Mouse (Mus musculus) testis, adult 2 months (tissue): ENCODE data around the gene Pcnx2.

ENCODE experiments used
- CTCF ChIP-seq: fragments of 200-500 bp; IDR thresholded peaks from 2 replicates; pipeline ENCODE4 v1.5.1; 2012; ENCODE audit warnings: low read depth, mild to moderate bottlenecking, inconsistent platforms, low read length, moderate library complexity; ENCODE audit not compliant: control insufficient read depth, insufficient read depth, insufficient replicate concordance
- POLR2A ChIP-seq: fragments of 200-500 bp; IDR thresholded peaks from 2 replicates; pipeline ENCODE4 v1.6.1; 2012; ENCODE audit warnings: low read depth, mild to moderate bottlenecking, inconsistent platforms, low read length, moderate library complexity; ENCODE audit not compliant: control insufficient read depth

DNA sequence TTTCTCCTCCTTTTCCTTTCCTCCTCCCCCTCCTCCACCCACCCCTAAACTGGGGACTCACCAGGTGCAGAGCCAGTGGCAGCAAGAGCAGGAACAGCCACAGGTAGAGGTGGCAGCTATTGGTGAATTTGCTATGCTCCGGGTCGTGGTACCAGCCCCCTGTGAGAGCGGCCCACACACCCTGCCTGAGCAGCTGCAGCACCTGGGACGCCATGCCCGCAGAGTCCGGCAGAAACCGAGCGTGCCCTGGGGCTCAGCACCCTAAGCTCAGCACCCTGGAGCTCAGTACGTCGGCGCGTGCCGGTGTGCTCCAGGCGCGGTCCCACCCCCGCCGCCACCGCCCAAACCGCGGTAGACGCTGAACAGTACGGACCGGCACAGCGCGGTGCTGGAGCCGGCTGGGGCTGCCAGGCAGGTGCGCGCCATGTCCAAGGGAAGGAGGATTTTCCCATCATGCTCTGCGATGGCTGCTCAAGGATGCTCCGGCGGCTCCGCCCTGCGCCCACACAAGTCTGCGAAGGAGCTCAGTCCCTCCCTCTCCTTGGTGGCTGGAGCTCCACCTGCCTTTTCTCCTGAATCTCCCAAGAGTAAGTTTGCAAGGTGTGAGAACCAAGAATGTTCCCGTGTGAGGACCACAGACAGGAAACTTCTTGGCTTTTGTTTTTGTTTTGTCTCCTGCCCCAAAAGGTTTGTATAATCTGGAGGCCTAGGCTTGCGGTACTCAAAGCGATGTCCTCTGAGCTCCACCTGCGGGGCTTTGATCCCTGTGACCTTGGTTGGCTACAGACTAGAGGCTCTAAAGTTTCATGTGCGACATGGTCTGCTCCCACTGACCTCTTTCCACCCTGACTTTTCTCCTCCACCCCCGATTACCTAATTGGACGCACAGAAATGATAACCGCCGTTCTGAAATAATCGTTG lies at the start of gene Pcnx2:
- TF ChIP-seq CTCF (no peak), POLR2A (no peak)
